ENCODE assay signal across 8 mouse cellular contexts in genomic region chr2:128572726-128573624, GRCm38 (mm10). TPM values are rescaled to one million over a fixed set of nuclear protein-coding genes. Genes with fewer than 3 reads are reported as not detected.
DNase-seq lines count a peak whose midpoint lies in the region; ATAC-seq lines count a peak whose summit lies in the region.

No protein-coding gene starts in this region.

- DNase-seq in cerebellum, postnatal 25 days, result peak; percentile 85 to 92
- peak; percentile 85 to 88 for DNase-seq in frontal cortex, postnatal 36 days (ENCODE audit: low spot score in 2 of 2)
- peak; percentile 6 to 87 for DNase-seq in left cerebral cortex, adult 9 months (ENCODE audit: low spot score in 2 of 2)
- peak; percentile 66 for DNase-seq in skeletal muscle tissue, adult 2 months (ENCODE audit: low read depth, low spot score)
- DNase-seq in urinary bladder, postnatal 4 days (ENCODE audit: low spot score in 2 of 2), result peak; percentile 66 to 88

- H3K4me2 ChIP-seq in intestine, embryonic 15.5 days (replicated peaks), result no peak overlapping the region
- H3K4me2 ChIP-seq in midbrain, embryonic 13.5 days (replicated peaks), result no peak overlapping the region

- no peaks in the 10 kb centered on the region for H3K36me3 ChIP-seq in intestine, embryonic 15.5 days
- H3K36me3 ChIP-seq in midbrain, embryonic 13.5 days, result no peaks in the 10 kb centered on the region

- ATAC-seq in activated CD4-positive, CD25-positive, alpha-beta regulatory T cell, adult 4 months, result peak; percentile 61
- peak; percentile 70 for ATAC-seq in intestine, embryonic 15.5 days
- peak; percentile 58 for ATAC-seq in midbrain, embryonic 13.5 days

- H3K9me3 ChIP-seq in intestine, embryonic 15.5 days, result no peaks in the 10 kb centered on the region
- H3K9me3 ChIP-seq in midbrain, embryonic 13.5 days, result no peaks in the 10 kb centered on the region

- H3K27me3 ChIP-seq in intestine, embryonic 15.5 days (replicated peaks), result no peaks in the 10 kb centered on the region
- H3K27me3 ChIP-seq in midbrain, embryonic 13.5 days, result no peaks in the 10 kb centered on the region

- no peak overlapping the region for H3K4me3 ChIP-seq in intestine, embryonic 15.5 days (replicated peaks)
- no peak overlapping the region for H3K4me3 ChIP-seq in midbrain, embryonic 13.5 days (replicated peaks)

- WGBS in intestine, embryonic 15.5 days, result 40% methylated on average over 16 of the region's 16 CpGs
- WGBS in midbrain, embryonic 13.5 days, result 53% methylated on average over 16 of the region's 16 CpGs

- no peak overlapping the region for H3K27ac ChIP-seq in intestine, embryonic 15.5 days
- no peak overlapping the region for H3K27ac ChIP-seq in midbrain, embryonic 13.5 days

- no peak overlapping the region for H3K9ac ChIP-seq in intestine, embryonic 15.5 days
- H3K9ac ChIP-seq in midbrain, embryonic 13.5 days (replicated peaks), result no peak overlapping the region

- H3K4me1 ChIP-seq in intestine, embryonic 15.5 days (replicated peaks), result 0 out of 2 replicates have a peak, but pooled peaks cover 3% of the 10 kb centered on the region
- no peaks in the 10 kb centered on the region for H3K4me1 ChIP-seq in midbrain, embryonic 13.5 days (replicated peaks)

RNA-seq across cellular contexts. Expression of gene Spdye4c, which starts 18.0 kb away (rescaled TPM):
- polyA plus RNA-seq in activated CD4-positive, CD25-positive, alpha-beta regulatory T cell, adult 4 months (2017; shearing (Covaris generic)), result not detected
- not detected in 2 replicates for polyA plus RNA-seq in intestine, embryonic 15.5 days (2015; fragmentation: Nextera tagmentation; extraction: Ambion mirVana)
- polyA plus RNA-seq in midbrain, embryonic 13.5 days (2015; fragmentation: Nextera tagmentation; extraction: Ambion mirVana), result not detected in 2 replicates
